Mouse (Mus musculus): ENCODE data around the gene Scn1b. TPM values are rescaled to one million over a fixed set of nuclear protein-coding genes. Genes with fewer than 3 reads are reported as not detected.

Scn1b gene
- total RNA-seq (2021), result 10 to 100 TPM; 29.2 to 29.5 TPM

DNA sequence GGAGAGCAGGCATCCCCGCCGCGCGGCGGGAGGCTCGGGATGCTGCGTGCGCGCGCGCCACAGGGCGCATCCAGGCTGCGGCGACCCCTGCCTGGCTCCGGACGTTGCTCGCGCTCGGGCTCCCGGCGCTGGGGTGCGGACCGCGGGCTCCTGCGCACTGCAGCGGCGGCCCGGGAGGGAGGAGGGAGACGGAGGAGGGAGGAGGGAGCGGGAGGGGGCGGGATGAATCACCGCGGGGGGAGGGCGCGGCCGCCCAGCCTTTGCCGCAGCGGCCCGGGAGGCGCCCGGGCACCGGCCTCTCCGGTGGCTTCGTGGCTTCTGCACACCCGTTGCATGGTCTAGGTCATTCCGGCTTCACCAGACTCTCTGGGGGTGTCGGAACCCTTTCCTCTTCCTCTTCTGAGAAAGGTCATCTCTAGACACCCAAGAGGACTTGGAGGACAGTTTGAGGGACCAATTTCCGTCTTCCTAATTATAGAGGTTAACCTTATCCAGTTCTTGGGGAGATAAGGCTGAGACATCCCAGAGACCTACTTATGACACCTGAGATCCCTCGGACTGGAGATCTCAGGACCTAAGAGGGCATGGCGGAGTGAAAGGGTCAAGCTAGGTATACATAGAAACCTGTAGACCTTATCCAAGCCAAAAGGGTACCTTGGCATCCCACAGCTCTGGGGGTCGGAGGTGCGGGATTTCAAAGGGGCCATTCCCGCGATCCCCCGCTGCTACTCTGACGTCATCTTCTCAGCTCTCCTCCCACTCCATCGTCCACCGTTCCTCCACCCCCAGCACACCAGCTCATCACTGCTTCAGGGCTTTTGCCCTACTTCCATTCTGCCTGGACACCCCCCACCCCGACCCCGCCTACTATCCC is at the start of gene Scn1b:
Gene Scn1b, minus strand, starts transcription at position 153 of the 874 bp plus-strand sequence.
- intact Hi-C loops (cut with DNase I), result no loop called here
- DNase-seq, result peak; percentile 68 to 72

DNA sequence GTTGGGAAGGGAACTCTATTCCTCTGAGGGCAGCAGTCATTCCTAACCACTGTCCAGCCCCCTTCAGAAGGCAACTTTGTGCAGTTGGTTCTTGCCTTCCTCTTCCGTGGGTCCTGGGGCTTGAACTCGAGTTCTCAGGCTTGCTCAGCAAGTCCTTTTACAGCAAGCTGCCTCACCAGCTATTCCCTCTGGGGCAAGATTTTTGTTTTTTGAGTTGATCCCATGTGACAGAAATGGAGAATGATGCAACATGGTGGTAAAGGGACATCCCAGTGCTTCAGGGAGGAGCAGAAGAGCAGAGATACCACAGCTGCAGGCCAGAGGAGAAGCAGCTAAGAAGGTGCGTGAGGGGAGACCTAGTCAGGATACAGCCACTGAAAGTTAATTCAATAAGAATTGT is 48.3 kb upstream of the Scn1b start:
- DNase-seq, result no peak
- intact Hi-C loops (cut with DNase I), result no loop called here

DNA sequence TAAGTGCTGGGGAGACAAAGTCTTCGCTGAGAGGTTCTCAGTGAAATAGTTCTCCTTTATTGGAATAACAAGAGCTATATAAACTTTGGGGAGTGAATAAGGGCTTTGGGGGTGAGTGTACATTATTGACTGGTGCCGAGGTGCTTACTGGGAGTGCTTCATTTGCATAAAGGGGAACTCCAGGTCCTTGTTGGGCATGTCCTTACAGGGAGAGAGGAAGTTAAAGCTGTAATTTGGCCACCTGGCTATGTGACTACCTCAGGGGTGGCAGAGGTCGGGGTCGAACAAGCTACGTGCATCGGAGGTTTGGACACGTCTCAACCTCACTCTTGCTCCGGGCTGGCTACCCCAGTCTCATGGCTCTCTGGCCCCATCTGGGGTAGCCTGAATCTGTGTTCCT is 47.7 kb upstream of the Scn1b start:
- no peak for DNase-seq
- intact Hi-C loops (cut with DNase I), result no loop called here

DNA sequence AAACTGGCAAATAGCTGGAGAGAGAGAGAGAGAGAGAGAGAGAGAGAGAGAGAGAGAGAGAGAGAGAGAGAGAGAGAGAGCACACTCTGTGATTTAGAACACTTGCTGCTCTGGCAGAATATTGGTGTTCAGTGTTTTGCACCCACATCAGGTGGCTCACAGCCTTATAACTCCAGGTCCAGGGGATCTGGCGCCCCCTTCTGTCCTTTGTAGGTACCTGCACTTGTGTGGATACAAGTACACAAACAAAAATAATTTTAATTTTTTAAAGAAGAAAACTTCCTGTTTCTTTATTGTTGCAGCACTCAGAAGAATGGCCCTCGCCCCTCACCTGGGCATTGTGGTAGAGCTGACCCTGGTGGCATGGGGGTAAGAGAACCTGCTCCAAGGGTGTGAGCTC is 45.4 kb upstream of the Scn1b start:
- DNase-seq, result peak in 1 of 2 experiments; percentile 38
- intact Hi-C loops (cut with DNase I), result loop anchor here (1.0 to 2.0 kb wide), 3 partner anchors 33 to 67 kb away; no protein-coding TSS in a partner anchor

DNA sequence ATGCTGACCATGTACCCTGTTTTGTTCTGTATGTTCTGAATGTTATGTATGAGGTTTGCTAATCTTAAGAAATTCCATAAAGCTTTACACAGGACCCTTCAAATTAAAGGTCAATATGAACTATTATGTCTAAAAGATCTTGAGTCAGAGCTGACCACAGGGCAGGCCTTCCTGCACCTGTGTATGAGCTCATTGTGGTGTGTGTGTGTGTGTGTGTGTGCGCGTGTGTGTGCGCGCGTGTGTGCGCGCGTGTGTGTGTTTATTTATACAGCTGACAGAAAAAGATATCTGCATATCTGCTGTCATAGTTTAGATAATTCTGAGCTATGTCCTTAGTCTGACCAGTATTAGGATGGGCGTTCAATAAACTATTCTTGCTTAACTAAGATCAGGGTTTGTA is 43.7 kb upstream of the Scn1b start:
- intact Hi-C loops (cut with DNase I), result no loop called here
- DNase-seq, result no peak

DNA sequence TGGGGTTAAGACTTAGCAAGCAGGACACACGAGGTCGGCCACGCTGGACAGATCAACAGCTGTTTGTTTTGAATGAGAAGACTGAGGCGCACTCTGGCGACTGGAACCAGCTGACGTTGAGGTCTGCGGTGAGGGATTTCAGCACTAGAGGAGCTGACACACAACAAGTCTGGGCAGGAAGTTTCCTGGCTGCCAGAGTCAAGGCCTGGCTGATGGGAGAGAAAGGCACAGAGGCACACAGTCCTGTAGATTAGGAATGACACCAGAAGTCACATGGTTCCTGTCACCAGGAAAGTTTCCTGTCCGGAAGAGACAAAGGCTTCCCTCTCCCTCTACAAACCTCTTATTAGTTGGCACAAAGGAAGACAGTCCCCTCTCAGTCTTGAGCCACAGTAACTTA is 41.6 kb upstream of the Scn1b start:
- DNase-seq, result no peak
- intact Hi-C loops (cut with DNase I), result loop anchor here (2.0 kb wide), 1 partner anchor 18 kb away; no protein-coding TSS in a partner anchor

DNA sequence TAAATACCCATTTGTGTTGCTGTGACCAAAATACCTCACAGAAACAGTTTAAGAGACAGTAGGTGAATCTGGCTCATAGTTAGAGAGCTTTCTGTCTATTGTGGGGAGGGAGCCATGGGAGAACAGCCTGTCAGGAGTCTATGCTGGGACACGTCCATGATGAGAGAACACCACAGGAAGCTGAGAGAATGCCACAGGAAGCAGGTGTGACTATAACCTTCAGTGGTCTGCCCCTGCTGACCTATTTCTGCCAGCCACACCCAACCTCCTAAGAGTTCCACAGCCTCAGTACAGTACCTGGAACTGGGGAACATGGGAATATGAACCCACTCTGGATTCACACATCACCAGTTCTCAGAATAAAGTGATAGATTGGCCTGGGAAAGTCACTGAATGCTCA is 37.9 kb upstream of the Scn1b start:
- intact Hi-C loops (cut with DNase I), result no loop called here
- DNase-seq, result no peak

DNA sequence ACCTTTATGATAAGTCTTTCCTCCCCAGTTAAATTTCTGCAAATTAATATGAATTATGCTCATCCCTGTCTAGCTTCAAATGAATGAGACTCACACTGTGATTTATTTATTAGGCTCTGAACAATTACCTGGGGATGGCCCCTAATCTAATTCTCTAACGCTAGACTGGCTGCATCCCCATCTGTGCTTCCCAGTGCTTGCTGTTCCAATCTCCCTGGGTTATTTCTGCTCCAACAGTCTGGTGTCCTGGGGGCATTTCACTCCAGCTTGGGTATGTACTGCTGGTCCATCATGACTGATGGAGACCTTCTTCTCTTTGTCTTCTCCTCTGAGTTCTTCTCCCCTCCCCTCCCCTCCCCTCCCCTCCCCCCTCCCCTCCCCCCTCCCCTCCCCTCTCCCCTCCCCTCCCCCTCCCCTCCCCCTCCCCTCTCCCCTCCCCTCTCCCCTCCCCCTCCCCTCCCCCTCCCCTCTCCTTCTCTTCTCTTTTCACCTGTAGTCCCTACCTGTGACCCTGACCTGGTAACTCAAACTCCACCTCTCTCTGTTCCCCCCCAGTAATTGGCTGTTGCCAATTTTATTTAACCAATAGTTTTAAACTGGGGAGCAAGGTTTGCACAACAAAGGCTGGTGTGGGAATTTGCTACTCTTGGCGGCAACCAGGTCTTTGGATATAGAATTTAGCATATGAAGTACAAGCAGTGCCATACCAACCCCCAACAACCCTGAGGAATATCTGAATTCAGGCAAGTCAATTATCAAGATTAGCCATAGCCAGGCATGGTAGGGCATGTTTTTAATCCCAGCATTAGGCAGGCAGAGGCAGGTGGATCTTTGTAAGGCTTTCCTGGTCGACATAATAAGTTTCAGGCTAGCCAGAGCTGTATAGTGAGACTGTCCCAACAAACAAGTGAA is 37.1 kb upstream of the Scn1b start:
- DNase-seq, result no peak
- intact Hi-C loops (cut with DNase I), result no loop called here

DNA sequence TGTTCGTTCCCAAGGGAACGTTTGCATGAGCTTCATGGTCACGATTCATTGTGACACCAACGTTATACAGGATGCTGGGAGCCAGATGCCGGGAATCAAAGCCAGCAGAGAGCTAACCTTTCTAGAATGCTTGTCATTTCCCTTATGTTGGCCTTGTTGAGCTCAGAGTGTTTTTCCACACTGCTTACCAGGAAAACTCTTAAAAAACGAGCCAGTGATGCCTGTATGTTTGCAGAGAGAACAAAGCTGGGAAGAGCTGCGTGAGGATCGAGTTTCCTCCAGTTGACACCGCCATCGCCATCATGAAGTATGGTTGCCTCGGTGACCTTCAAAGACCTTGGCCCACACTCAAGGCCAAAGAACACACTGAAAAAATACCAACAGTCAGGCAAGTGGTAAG is 35.5 kb upstream of the Scn1b start:
- DNase-seq, result no peak
- intact Hi-C loops (cut with DNase I), result no loop called here

DNA sequence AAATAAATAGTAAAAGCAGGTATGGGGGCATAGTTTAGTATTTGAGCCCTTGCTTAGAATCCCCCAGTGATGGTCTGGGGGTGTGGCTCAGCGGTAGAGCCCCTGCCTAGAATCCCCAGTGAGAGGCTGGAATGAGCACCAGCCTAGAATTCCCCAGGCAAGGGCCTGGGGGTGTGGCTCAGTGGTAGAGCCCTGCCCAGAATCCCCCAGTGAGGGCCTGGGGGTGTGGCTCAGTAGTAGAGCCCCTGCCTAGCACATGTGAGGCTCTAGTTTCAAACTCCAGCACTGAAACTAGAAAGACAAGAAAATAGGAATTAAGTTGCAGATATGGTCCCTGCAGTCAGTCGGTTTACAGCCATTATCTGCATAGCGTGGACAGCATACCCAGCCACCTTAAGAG is 35.0 kb upstream of the Scn1b start:
- intact Hi-C loops (cut with DNase I), result no loop called here
- no peak for DNase-seq

DNA sequence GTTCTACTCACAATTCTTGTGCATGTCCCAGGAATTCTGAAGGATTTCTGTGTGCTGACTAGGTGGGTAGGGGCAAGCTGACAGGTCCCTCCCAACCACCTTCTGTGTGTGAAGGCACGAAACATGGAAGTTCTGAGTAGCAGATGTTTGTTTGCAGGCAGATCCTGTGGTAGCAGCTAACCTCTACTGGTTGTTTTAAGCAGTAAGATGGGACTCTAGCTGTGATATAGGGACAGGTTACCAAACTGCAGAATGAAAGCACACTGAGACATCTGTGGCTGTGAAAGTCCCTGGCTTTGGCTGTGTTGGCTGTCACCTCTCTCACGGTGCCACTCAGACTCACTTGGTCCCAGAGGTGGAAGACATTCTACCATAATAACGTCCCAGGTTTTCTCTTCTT is 34.4 kb upstream of the Scn1b start:
- intact Hi-C loops (cut with DNase I), result no loop called here
- no peak for DNase-seq

DNA sequence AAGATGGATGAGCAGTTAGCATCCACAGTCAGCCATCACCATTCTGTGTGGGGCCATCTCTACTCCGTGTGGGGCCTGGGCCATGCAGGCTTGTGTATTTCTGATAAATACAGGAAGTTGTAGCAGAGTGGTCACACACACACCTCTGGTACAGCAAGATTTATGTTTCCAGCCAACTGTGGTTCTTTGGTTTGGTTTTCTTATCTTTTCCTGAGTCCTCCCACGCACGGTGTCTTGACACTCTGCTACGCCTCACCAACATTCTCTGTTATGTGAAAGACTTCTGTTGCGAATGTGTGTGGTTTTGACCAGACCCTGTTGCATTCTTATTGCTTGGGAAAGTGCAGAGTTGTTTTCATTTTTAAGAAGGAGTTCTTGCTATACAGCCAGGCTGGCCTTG is 34.0 kb upstream of the Scn1b start:
- DNase-seq, result no peak
- intact Hi-C loops (cut with DNase I), result no loop called here

DNA sequence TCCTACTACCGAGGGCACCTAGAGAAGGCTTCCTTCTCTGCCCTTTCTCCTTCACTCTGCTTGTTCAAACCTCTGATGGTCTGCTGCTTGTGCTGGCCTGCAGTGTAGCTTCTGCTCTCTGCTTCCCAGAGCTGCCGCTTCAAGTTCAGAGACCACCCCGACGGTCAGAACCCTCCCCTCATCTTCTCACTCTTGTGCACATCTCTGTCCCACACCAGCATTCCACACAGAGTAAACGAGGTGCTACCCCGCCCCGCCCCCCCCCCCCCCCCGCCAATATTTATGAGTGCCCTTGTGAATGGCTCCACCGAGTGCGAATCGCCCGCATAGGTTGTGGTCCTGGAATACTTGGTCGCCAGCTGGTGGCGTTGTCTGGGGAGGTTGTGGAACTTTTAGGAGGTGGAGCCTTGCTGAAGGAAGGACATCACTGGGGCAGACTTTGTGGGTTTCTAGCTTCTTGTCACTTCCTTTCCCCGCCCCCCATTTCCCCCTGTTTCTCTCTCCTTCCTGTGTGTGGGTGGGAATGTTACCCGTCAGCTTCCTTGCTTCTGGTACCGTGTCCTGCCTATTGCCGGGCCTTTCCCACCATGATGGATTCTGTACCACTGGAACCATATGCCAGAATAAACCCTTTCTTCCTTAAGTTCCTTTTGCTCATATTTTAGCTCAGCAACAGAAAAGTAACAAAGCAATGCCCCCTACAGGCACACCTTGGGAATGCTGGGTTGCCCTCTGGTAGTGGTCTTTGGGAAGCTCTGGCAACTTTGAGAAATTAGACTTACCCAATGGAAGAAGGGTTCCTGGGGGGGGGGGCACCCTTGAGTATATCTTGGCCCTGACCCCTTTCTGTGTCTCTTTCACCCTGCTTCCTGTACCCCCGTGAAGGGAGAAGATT is 29.5 kb upstream of the Scn1b start:
- intact Hi-C loops (cut with DNase I), result no loop called here
- no peak for DNase-seq

DNA sequence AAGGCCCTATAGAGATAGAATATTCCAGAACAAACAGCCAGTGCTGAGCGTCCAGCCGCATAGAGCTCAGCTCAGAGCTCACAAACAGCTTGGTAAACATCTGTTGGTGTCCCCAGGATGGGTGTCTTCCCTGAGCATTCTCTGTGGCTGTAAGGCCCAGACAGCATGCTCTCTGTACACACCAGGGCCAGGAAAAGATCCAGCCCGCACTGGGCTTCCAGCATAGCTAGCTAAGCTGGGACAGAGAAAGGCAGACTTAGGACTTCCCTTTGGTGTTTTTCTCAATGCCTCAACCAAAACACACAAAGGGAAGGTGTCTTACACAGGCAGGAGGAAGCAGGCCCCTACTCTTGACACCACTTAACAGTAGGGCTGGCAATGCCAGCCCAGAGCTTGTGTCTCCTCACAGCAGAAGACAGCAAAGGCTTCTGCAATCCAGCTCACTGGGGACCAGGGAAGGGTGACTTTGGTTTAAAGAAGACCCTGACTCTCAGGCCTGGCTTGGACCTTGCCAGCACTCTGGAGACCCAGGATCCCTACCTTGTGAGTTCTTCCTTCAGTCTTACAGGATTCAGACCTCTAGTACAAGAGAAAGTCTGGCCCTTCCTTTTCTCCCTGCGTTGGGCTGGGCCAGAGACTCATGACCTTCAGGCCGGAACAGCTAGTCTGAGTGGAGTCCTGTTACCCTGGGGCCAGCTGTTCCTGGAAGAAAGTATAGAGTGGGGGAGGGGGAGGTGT is 28.7 kb upstream of the Scn1b start, which contains the start of gene Gramd1a:
Gene Gramd1a, minus strand, starts transcription at position 601 of the 738 bp plus-strand sequence.
- DNase-seq, result peak in 1 of 2 experiments; percentile 45
- intact Hi-C loops (cut with DNase I), result no loop called here

DNA sequence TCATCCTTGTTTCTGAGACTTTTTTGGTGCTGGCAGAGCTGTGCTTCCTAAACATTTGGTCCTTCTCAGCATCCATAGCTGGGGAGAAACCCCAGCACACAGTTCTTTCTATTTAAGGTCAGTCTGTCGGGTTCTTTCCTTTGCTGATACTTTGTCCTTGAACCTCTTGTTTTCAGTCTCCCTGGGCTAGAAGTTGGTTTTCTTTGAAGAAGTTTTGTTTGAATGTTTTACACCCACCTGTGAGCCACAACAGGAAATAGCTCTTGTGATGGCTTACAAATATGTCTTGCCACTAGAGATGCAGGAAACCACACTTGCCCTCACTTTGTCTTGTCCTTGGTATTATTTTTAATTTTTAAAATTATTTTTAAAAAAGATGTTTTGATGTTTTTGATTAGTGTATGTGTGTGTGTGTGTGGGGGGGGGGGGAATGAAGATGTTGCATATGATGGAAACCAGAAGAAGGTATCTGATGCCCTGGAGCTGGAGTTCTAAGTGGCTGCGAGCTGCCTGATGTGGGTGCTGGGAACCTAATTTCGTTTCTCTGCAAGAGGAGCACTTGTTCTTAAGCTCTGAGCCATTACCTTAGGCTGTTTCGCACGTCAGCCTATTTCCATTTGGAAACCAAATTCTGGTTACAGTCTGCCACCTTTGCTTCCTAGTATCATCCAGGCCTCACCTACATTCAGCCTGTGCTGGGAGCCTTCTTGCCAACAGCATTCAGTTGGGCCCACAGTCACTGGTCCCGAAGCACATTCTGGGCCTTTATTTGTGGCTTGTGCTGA is 26.9 kb upstream of the Scn1b start:
- DNase-seq, result no peak
- intact Hi-C loops (cut with DNase I), result no loop called here

DNA sequence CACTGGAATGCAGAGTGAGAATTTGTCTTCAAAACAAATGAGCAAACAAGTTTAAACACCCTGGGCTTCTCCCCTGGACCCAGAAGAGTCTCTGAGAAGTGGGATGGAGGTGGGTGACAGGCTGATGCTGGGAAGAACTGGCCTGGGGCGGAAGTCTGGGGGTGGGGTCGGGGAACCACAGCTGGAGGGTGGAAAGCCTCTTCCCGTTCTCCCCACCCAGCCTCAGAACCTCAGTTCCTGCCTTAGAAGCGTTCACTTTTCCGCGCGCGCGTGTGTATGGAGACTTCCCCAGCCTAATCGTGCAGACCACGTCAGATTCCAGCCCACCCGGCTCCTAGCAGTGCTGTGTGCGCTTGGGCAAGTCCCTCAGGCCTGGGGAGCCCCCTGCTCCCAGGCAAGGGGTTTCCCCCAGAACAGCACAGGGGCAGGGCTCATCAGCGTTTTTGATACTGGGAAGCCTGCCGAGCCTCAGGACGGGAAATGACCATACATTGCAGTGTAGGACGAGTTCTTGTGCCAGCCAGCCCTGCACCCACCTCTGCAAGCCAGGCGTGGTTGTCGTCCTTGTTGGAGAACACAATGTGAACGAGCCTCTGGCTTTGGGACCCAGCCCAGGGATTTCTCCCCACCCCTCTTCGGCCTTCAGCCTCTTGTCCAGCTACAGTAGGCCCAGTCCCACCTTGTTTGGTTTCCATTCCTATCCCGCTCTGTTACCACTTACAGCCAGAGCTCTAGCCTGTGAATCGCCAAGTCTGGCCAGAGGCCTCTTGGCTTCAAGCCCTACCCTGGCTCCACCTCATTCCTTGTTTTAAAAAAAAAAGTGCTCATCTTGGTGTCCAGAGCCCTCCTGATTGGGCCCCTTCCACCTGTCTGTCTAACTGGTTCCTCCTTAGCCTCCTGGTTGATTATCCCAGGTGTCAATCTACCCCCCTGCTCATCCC is 24.8 kb upstream of the Scn1b start:
- intact Hi-C loops (cut with DNase I), result loop anchor here (2.0 kb wide), 1 partner anchor 17 kb away; no protein-coding TSS in a partner anchor

DNA sequence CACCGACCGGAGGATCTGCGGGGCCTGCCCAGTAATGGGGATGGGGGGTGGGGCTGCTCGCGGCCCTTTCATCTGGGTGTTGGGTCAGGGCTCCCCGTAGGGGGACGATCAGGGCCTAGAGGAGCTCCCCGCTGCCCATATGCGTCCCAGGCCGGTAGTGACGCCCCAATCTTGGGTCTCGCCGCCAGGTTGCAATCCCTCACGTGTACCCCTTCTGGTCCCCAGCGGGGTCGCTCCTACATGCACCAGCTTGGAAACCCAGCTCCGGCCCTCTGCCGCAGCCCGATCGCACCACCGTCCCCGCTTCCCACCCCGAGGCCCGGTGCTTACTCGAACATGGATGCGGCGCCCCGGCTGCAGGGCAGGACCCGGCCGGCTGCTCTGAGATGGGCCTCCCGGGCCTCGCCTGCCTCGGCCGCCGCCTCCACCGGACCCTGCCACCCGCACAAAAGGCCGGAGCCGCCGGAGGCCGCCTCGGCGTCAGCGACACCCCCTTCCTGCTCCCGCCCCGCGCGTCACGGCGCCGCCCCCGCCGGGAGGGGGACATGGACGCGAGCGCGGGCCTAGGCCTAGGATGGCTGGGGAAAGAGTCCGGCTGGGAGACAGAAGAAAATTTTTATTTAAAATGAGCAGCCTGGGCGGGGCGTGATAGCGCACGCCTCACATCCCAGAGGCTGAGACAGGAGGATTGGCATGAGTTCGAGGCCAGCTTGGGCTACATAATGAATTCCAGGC is 23.9 kb upstream of the Scn1b start:
- DNase-seq, result peak; percentile 92
- intact Hi-C loops (cut with DNase I), result loop anchor here (2.0 kb wide), 1 partner anchor 18 kb away; no protein-coding TSS in a partner anchor

More for the DNA sequence above, 24.8 kb upstream of the Scn1b start:
- peak; percentile 70 to 82 for DNase-seq
